Mouse (Mus musculus): ENCODE measurements around the gene Pnpla8.

GRCm38 (mm10) chr12:44176331-44177037 lies 44.7 kb upstream of the Pnpla8 start:
- TF ChIP-seq POLR2A (IDR thresholded peaks at IDR 0.05; ENCODE audit: low read depth, low read length) = no peak
- no peak for TF ChIP-seq CTCF (IDR thresholded peaks at IDR 0.05; ENCODE audit: extremely low read depth, insufficient read depth, insufficient read length, insufficient replicate concordance)
